ENCODE assay signal across 16 mouse cellular contexts in the genomic region with DNA sequence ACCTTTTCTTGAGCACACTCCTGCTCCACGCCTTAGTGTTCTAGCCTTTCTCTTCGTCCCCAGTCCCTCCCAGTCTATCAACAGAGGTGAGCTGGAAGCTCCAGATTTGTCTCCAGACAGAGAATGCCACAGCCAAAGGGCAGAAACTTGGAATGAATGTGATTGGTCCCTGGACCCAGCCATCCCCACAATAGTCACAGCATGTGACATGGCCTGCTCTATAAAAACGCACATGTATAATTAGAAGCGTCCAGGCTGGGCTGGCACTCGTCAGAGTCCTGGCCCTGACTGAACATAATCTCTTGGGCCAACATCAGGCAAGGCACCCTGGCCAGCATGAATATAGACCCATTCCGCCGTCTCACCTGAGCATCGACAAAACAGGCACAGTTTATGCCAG. TPM values are rescaled to one million over a fixed set of nuclear protein-coding genes. Genes with fewer than 3 reads are reported as not detected.
A peak's percentile ranks its signal among the peaks of the same experiment; 100 is the strongest.
DNase-seq lines count a peak whose midpoint lies in the region; ATAC-seq lines count a peak whose summit lies in the region.
"Had no signal": no experiment of that assay in that cellular context is flagged by ENCODE, and none has a peak within 500 bp of the region (broad histone marks: within the 10 kb centered on the region; RNA-seq: fewer than 3 reads in every experiment).

No protein-coding gene starts in this region.

- peaks cover 7% of the 10 kb centered on the region for H3K4me1 ChIP-seq in midbrain, embryonic 15.5 days
- H3K4me1 ChIP-seq in midbrain, embryonic 16.5 days (ENCODE audit: control insufficient read depth, insufficient read depth, low read length), result peaks cover 5% of the 10 kb centered on the region
- H3K4me1 ChIP-seq in heart, embryonic 16.5 days (ENCODE audit: control insufficient read depth, insufficient read depth, low read length), result peaks cover 53% of the 10 kb centered on the region

- peak overlapping the region; percentile 7; the same call in 1 of the 2 replicates for H3K9ac ChIP-seq in midbrain, embryonic 15.5 days
- H3K9ac ChIP-seq in midbrain, embryonic 16.5 days (ENCODE audit: low read depth, low read length), result no peak overlapping the region
- peak overlapping the region; percentile 48 for H3K9ac ChIP-seq in heart, embryonic 16.5 days (ENCODE audit: low read length)
- H3K9ac ChIP-seq: hindbrain, embryonic 14.5 days; lung, embryonic 15.5 days had no signal

- no peaks in the 10 kb centered on the region for H3K9me3 ChIP-seq in midbrain, embryonic 15.5 days
- H3K9me3 ChIP-seq in midbrain, embryonic 16.5 days (replicated peaks; ENCODE audit: control insufficient read depth, low read length, poor library complexity, severe bottlenecking), result no peaks in the 10 kb centered on the region
- H3K9me3 ChIP-seq in heart, embryonic 16.5 days (replicated peaks; ENCODE audit: control insufficient read depth, low read length), result no peaks in the 10 kb centered on the region
- H3K9me3 ChIP-seq: limb, embryonic 13.5 days; lung, embryonic 15.5 days; megakaryocyte, embryonic 14.5 days had no signal

- no peak for ATAC-seq in midbrain, embryonic 15.5 days (replicated peaks)
- no peak for ATAC-seq in midbrain, embryonic 16.5 days
- ATAC-seq in heart, embryonic 16.5 days (replicated peaks; ENCODE audit: extremely low read depth, insufficient read depth, low FRiP score), result peak; percentile 79
- ATAC-seq: intestine, postnatal 0 days had no signal

- no peak overlapping the region for H3K27ac ChIP-seq in midbrain, embryonic 15.5 days
- no peak overlapping the region for H3K27ac ChIP-seq in midbrain, embryonic 16.5 days (ENCODE audit: low read length)
- peak overlapping the region; percentile 94 for H3K27ac ChIP-seq in heart, embryonic 16.5 days (ENCODE audit: low read length)
- H3K27ac ChIP-seq: hindbrain, embryonic 14.5 days; limb, embryonic 13.5 days; lung, embryonic 15.5 days had no signal

- 54% methylated on average over 8 of the region's 8 CpGs for WGBS in midbrain, embryonic 15.5 days
- WGBS in midbrain, embryonic 16.5 days, result 53% methylated on average over 8 of the region's 8 CpGs
- 50% methylated on average over 8 of the region's 8 CpGs for WGBS in heart, embryonic 16.5 days

- DNase-seq in gastrocnemius, postnatal 36 days, result peak; percentile 46 to 50
- no peak for DNase-seq in thymus, postnatal 36 days
- no peak for DNase-seq in ovary, adult 18-20 months (ENCODE audit: low spot score)
- no peak for DNase-seq in thymus, adult 18-20 months
- DNase-seq: adrenal gland, adult 2 months; cerebellum, adult 9-11 months; kidney, postnatal 36 days had no signal

- H3K27me3 ChIP-seq in midbrain, embryonic 15.5 days (replicated peaks), result no peaks in the 10 kb centered on the region
- no peaks in the 10 kb centered on the region for H3K27me3 ChIP-seq in midbrain, embryonic 16.5 days (ENCODE audit: control insufficient read depth, insufficient read depth, low read depth, low read length)
- no peaks in the 10 kb centered on the region for H3K27me3 ChIP-seq in heart, embryonic 16.5 days (ENCODE audit: control insufficient read depth, insufficient read depth, low read length)
- H3K27me3 ChIP-seq: limb, embryonic 13.5 days; lung, embryonic 15.5 days had no signal

- intact Hi-C loops in gastrocnemius, postnatal 36 days (cut with DNase I), result no loop called here

- no peak overlapping the region for H3K4me2 ChIP-seq in midbrain, embryonic 15.5 days
- no peak overlapping the region for H3K4me2 ChIP-seq in midbrain, embryonic 16.5 days (ENCODE audit: low read length)
- H3K4me2 ChIP-seq in heart, embryonic 16.5 days (ENCODE audit: low read depth, low read length), result peak overlapping the region; percentile 43
- H3K4me2 ChIP-seq: hindbrain, embryonic 14.5 days; limb, embryonic 13.5 days; lung, embryonic 15.5 days had no signal

- no peaks in the 10 kb centered on the region for H3K36me3 ChIP-seq in midbrain, embryonic 15.5 days (replicated peaks)
- H3K36me3 ChIP-seq in midbrain, embryonic 16.5 days (ENCODE audit: control insufficient read depth, insufficient read depth, low read length), result no peaks in the 10 kb centered on the region
- peaks cover 54% of the 10 kb centered on the region for H3K36me3 ChIP-seq in heart, embryonic 16.5 days (ENCODE audit: control insufficient read depth, insufficient read depth)

- H3K4me3 ChIP-seq in midbrain, embryonic 15.5 days, result no peak overlapping the region
- H3K4me3 ChIP-seq in midbrain, embryonic 16.5 days (ENCODE audit: low read depth, low read length), result no peak overlapping the region
- no peak overlapping the region for H3K4me3 ChIP-seq in heart, embryonic 16.5 days (ENCODE audit: low read length)
- H3K4me3 ChIP-seq: erythroblast, embryonic 14.5 days; limb, embryonic 13.5 days; lung, embryonic 15.5 days; megakaryocyte, embryonic 14.5 days had no signal

RNA-seq across cellular contexts. Expression of gene Afmid, which starts 6.6 kb away (rescaled TPM):
- polyA plus RNA-seq in midbrain, embryonic 15.5 days (2015; fragmentation: Nextera tagmentation; extraction: Ambion mirVana), result 4.9 and 5.4 TPM in 2 replicates
- 5.6 and 5.9 TPM in 2 replicates for polyA plus RNA-seq in midbrain, embryonic 16.5 days (2015; fragmentation: Nextera tagmentation; extraction: Ambion mirVana)
- total RNA-seq in gastrocnemius, postnatal 36 days (2021), result 1 to 10 TPM; 2.7 to 3.0 TPM
- polyA plus RNA-seq in heart, embryonic 16.5 days (2015; fragmentation: Nextera tagmentation; extraction: Ambion mirVana), result 17.5 and 20.8 TPM in 2 replicates

RNA-seq across cellular contexts. Expression of gene Tk1, which starts 6.8 kb away (rescaled TPM):
- 15.3 and 19.7 TPM in 2 replicates for polyA plus RNA-seq in midbrain, embryonic 15.5 days (2015; fragmentation: Nextera tagmentation; extraction: Ambion mirVana)
- polyA plus RNA-seq in midbrain, embryonic 16.5 days (2015; fragmentation: Nextera tagmentation; extraction: Ambion mirVana), result 9.8 and 12.9 TPM in 2 replicates
- total RNA-seq in gastrocnemius, postnatal 36 days (2021), result 1 to 10 TPM; 4.5 TPM
- 108 and 114 TPM in 2 replicates for polyA plus RNA-seq in heart, embryonic 16.5 days (2015; fragmentation: Nextera tagmentation; extraction: Ambion mirVana)

RNA-seq across cellular contexts. Expression of gene Gm20708, which starts 9.6 kb away (rescaled TPM):
- 0.98 and 1.4 TPM in 2 replicates for polyA plus RNA-seq in midbrain, embryonic 15.5 days (2015; fragmentation: Nextera tagmentation; extraction: Ambion mirVana)
- 0.99 and 1.6 TPM in 2 replicates for polyA plus RNA-seq in midbrain, embryonic 16.5 days (2015; fragmentation: Nextera tagmentation; extraction: Ambion mirVana)
- total RNA-seq in gastrocnemius, postnatal 36 days (2021), result under 1 TPM; 0.57 to 0.89 TPM
- polyA plus RNA-seq in heart, embryonic 16.5 days (2015; fragmentation: Nextera tagmentation; extraction: Ambion mirVana), result 0.92 and 2.4 TPM in 2 replicates

RNA-seq across cellular contexts. Expression of gene Syngr2, which starts 9.6 kb away (rescaled TPM):
- 15.8 and 18.4 TPM in 2 replicates for polyA plus RNA-seq in midbrain, embryonic 15.5 days (2015; fragmentation: Nextera tagmentation; extraction: Ambion mirVana)
- polyA plus RNA-seq in midbrain, embryonic 16.5 days (2015; fragmentation: Nextera tagmentation; extraction: Ambion mirVana), result 12.8 and 13.8 TPM in 2 replicates
- total RNA-seq in gastrocnemius, postnatal 36 days (2021), result 100 to 1,000 TPM; 155 to 161 TPM
- 111 and 133 TPM in 2 replicates for polyA plus RNA-seq in heart, embryonic 16.5 days (2015; fragmentation: Nextera tagmentation; extraction: Ambion mirVana)

RNA-seq across cellular contexts. Expression of gene 6030468B19Rik, which starts 21.6 kb away (rescaled TPM):
- polyA plus RNA-seq in midbrain, embryonic 15.5 days (2015; fragmentation: Nextera tagmentation; extraction: Ambion mirVana), result not detected in 2 replicates
- not detected in 2 replicates for polyA plus RNA-seq in midbrain, embryonic 16.5 days (2015; fragmentation: Nextera tagmentation; extraction: Ambion mirVana)
- total RNA-seq in gastrocnemius, postnatal 36 days (2021), result not detected
- 0.32 and 0.39 TPM in 2 replicates for polyA plus RNA-seq in heart, embryonic 16.5 days (2015; fragmentation: Nextera tagmentation; extraction: Ambion mirVana)
- total RNA-seq: adrenal gland, adult 2 months had no signal
- polyA plus RNA-seq: adrenal gland, adult 2 months; intestine, postnatal 0 days had no signal

Comparison
In these comparisons a context has a peak if more than half of its experiments do, and no peak if none do; other contexts are left out.
1. DNase-seq: peak in gastrocnemius, postnatal 36 days (2 of 2); none in thymus, postnatal 36 days (0 of 2), ovary, adult 18-20 months (single experiment) and thymus, adult 18-20 months (0 of 2).